Mouse (Mus musculus) regulatory T cell (primary cell): ENCODE measurements around the gene Krit1.

Source experiments
- in situ Hi-C: fragments of 300-600 bp; cut with MboI, MseI; formaldehyde crosslinking; loops from one replicate; pipeline ENCODE4 v1.15.1; 2025; ENCODE audit warnings: high pct_unique_total_duplicates

Gene Krit1

DNA sequence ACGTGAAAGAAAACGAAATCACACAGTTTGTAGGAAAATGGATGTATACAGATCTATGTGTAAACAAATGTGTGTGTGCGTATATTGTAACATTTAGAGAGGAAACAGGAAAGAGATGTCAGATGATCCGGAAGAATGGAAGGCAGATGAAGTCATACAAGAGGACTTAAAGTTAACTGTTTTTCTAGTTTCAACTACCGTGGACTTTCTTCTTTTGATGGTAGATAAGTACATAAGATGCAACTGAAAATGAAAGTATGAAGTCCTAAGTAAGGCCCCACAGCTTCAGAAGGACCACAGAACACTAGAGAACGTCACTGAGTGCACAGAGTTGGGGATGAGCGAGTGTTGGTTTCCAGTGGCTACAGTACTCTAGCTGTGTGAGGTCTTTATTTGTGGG lies 83.9 kb downstream of the Krit1 start:
- in situ Hi-C loops, result loop anchor here (5.0 to 25.0 kb wide), 2 partner anchors 220 to 1025 kb away; no protein-coding TSS in a partner anchor

- in situ Hi-C loops, result loop anchor here (5.0 to 25.0 kb wide), 2 partner anchors 218 to 1023 kb away; no protein-coding TSS in a partner anchor
Measured at GRCm38 (mm10) chr5:3889201-3889600, 86.2 kb downstream of the Krit1 start.

GRCm38 (mm10) chr5:3893459-3894293 lies 90.7 kb downstream of the Krit1 start, which contains the start of gene Mterf1a:
TSS of gene Mterf1a (minus strand) at chr5:3893933.
- in situ Hi-C loops, result loop anchor here (5.0 to 25.0 kb wide), 2 partner anchors 299 to 1019 kb away; partner anchors contain the start of gene Mterf1b

GRCm38 (mm10) chr5:3894294-3894619 lies 91.3 kb downstream of the Krit1 start:
- in situ Hi-C loops, result loop anchor here (5.0 to 25.0 kb wide), 2 partner anchors 298 to 1018 kb away; partner anchors contain the start of gene Mterf1b
